Mouse (Mus musculus): ENCODE data around the gene Rilpl1.

- TF ChIP-seq CTCF (IDR thresholded peaks at IDR 0.05; ENCODE audit: insufficient read depth, low read depth, low read length), result no peak
- no peak for TF ChIP-seq POLR2A (IDR thresholded peaks at IDR 0.05; ENCODE audit: insufficient read depth, low read depth, low read length)
Observed at GRCm38 (mm10) chr5:124529191-124529651, 2.0 kb downstream of the Rilpl1 start.

All from olfactory bulb, adult 2 months (tissue).